Mouse (Mus musculus): Measurements from ENCODE around the gene Klf7. TPM values are rescaled to one million over a fixed set of nuclear protein-coding genes. Genes with fewer than 3 reads are reported as not detected.
A peak's percentile ranks its signal among the peaks of the same experiment; 100 is the strongest.

Gene Klf7
- polyA plus RNA-seq, 1 experiment from 2014 or later, result 117 TPM

DNA sequence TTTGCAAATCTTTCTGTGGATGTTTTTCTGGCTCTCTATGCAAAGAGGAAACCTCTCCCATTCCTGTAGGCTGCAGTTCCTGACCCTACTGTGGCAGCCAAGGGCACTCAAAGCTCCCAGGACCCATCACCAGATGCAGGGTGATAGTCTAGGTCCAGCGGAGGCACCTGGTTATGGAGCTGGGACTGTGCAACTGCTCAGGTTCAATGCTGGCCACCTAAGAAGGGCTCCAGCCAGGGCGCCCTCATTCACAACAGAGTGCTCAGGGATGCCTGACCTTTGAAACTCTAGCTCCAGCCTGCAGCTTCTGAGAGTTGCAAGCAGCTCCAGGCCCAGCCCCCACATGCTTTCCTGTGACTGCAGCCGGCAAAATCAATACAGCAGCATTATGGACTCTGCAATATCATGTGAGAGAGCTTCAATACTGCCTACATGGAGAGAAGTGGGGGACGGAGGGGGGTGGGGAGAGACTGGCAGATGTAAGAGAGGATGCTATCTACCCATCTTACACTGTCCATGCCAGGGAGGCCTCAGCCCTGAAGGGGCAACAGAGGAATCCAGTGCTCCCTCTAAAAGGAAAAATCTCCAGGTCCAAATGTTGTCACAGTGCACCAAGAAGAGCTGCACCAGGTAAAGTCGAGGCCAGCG, 24.3 kb downstream of the Klf7 start:
- no peak overlapping the region for H3K27ac ChIP-seq
- 68% methylated on average over 6 of the region's 6 CpGs for WGBS
- H3K36me3 ChIP-seq (replicated peaks), result no peaks in the 10 kb centered on the region
- peak; percentile 58; the same call in 1 of the 2 replicates for ATAC-seq (replicated peaks)
- H3K9me3 ChIP-seq, result no peaks in the 10 kb centered on the region
- no peak overlapping the region for H3K4me3 ChIP-seq
- no peaks in the 10 kb centered on the region for H3K27me3 ChIP-seq (replicated peaks)
- no peak overlapping the region for H3K4me2 ChIP-seq
- H3K9ac ChIP-seq, result no peak overlapping the region
- H3K4me1 ChIP-seq, result peaks cover 25% of the 10 kb centered on the region

DNA sequence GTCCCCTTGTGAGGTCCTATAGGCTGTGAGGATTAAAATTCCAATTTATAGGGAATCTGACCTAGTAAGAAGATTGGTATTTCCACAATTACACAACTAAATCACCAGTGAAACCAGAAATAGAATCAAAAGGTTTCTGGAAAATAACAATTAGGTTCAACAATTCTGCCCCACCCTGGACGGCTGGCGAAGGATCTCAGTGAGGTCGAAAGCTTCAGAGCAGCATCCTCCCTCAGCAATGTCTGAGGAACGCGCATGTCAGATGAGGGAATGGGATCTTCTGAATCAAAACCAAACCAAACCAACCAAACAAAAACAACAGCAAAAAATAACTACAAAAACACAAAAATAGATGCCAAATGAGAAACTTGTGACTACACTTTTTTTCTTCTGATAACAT, 29.1 kb downstream of the Klf7 start:
- H3K9ac ChIP-seq, result no peak overlapping the region
- H3K4me3 ChIP-seq, result no peak overlapping the region
- no peak overlapping the region for H3K27ac ChIP-seq
- no peaks in the 10 kb centered on the region for H3K36me3 ChIP-seq (replicated peaks)
- 89% methylated on average over 5 of the region's 5 CpGs for WGBS
- no peaks in the 10 kb centered on the region for H3K9me3 ChIP-seq
- H3K4me2 ChIP-seq, result no peak overlapping the region
- no peaks in the 10 kb centered on the region for H3K27me3 ChIP-seq (replicated peaks)
- ATAC-seq (replicated peaks), result no peak
- peaks cover 45% of the 10 kb centered on the region for H3K4me1 ChIP-seq

DNA sequence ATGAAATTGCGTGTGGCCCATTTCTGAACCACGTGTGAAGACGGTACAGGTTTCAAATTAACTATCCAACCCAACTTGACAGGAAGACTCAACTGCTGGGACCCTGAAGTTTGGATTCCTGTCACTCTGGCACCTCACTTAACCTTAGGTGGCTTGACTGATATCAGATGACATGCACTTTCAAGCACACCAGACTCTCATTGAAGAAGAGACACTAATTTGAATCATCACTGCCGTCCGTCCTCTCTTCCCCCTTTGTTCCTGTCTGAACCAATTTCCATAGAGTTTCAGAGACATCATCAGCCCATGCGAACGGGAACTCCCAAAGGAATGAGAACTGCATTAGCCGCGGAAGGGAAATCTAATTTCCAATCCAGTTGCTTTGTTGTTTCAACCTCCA, 30.5 kb downstream of the Klf7 start:
- Histone ChIP-seq H3K4me3 (no peak overlapping the region), H3K27ac (no peak overlapping the region), H3K9ac (no peak overlapping the region), H3K4me1 (peaks cover 51% of the 10 kb centered on the region), H3K27me3 (replicated peaks) (no peaks in the 10 kb centered on the region), H3K9me3 (no peaks in the 10 kb centered on the region), H3K4me2 (no peak overlapping the region), H3K36me3 (replicated peaks) (no peaks in the 10 kb centered on the region)
- 49% methylated on average over 9 of the region's 9 CpGs for WGBS
- ATAC-seq (replicated peaks), result no peak

DNA sequence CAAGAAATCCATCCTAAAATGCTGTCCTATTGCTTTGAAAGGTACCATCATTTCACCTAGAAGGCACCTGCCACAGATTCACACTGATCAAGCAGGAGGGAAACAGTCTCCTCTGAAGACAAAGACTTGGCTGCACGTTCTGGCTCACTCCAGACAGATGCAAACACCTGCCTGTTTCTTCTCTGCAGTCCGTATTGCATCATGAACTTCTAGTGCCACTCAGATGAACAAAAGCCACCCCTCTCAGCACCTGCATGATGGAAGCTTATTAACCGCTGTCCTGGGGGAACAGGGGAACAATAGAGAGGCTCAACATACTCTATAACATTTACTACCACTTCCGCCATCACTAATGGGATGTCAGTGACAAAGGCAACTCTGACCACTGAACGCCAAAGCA, 31.5 kb downstream of the Klf7 start:
- no peaks in the 10 kb centered on the region for H3K9me3 ChIP-seq
- H3K27me3 ChIP-seq (replicated peaks), result no peaks in the 10 kb centered on the region
- no peak overlapping the region for H3K4me2 ChIP-seq
- no peak overlapping the region for H3K9ac ChIP-seq
- no peak overlapping the region for H3K4me3 ChIP-seq
- no peaks in the 10 kb centered on the region for H3K36me3 ChIP-seq (replicated peaks)
- 69% methylated on average over 5 of the region's 5 CpGs for WGBS
- no peak for ATAC-seq (replicated peaks)
- H3K4me1 ChIP-seq, result peaks cover 60% of the 10 kb centered on the region
- H3K27ac ChIP-seq, result no peak overlapping the region

DNA sequence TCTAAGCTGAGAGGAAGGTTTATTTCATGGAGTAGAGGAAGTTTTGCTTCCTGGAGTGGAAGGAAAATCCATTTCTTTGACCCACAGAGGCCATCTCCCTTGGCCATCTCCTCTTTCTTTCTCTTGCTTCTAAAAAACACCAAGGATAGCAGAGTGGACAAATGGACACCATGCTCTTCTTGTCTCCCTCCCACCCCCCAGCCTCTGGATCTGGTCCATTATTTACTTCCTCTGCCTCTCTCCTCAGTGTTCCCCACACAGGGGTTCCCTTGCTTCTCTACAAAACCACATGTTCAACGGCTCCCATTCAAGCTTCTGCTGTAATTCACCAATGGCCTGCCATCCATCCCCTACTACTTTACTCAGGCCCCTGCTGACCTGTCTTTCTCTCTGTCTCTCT, 32.4 kb downstream of the Klf7 start:
- no peak overlapping the region for H3K4me2 ChIP-seq
- 83% methylated on average over 1 of the region's 1 CpGs for WGBS

DNA sequence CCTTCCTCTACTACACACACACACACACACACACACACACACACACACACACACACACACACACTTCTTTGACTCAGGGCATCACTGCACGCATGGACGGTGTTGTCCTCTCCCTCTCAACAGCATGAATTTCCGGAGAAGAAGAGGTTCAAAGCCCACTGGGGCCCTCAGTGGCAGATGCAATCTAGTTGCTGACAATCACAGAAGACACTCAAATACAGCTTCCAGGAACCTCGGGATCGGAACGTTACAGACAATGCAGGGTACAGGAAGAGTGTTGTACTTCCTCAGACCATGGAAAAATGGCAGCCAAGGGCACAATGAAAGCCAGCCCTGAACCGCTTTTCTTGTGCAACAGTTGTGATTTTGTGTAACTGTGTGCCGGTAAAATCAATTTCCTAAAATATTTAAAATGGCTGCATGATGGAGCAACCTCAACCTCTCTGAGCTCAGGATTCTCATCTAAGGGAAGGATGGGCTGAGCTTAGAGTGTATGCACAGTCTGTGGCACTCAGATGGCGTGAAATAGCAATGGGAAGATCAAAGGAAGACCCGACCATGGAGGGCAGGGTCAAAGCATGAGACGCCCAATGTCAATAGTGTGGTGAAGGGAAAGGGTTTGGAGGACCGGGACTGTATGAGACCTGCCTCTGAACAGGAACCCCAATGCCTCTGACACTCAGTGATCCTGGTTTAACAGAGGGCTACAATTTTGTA, 33.3 kb downstream of the Klf7 start:
- peak overlapping the region; percentile 21; the same call in 1 of the 2 replicates for H3K27ac ChIP-seq
- ATAC-seq (replicated peaks), result no peak
- no peaks in the 10 kb centered on the region for H3K27me3 ChIP-seq (replicated peaks)
- WGBS, result 67% methylated on average over 12 of the region's 12 CpGs
- no peaks in the 10 kb centered on the region for H3K9me3 ChIP-seq
- peaks cover 72% of the 10 kb centered on the region for H3K4me1 ChIP-seq
- H3K4me3 ChIP-seq, result no peak overlapping the region
- H3K36me3 ChIP-seq (replicated peaks), result no peaks in the 10 kb centered on the region
- no peak overlapping the region for H3K4me2 ChIP-seq
- no peak overlapping the region for H3K9ac ChIP-seq

More for the DNA sequence above, 32.4 kb downstream of the Klf7 start:
- Histone ChIP-seq H3K4me3 (no peak overlapping the region), H3K9ac (no peak overlapping the region), H3K36me3 (replicated peaks) (no peaks in the 10 kb centered on the region), H3K4me1 (peaks cover 66% of the 10 kb centered on the region), H3K9me3 (no peaks in the 10 kb centered on the region), H3K27me3 (replicated peaks) (no peaks in the 10 kb centered on the region), H3K27ac (no peak overlapping the region)
- no peak for ATAC-seq (replicated peaks)

DNA sequence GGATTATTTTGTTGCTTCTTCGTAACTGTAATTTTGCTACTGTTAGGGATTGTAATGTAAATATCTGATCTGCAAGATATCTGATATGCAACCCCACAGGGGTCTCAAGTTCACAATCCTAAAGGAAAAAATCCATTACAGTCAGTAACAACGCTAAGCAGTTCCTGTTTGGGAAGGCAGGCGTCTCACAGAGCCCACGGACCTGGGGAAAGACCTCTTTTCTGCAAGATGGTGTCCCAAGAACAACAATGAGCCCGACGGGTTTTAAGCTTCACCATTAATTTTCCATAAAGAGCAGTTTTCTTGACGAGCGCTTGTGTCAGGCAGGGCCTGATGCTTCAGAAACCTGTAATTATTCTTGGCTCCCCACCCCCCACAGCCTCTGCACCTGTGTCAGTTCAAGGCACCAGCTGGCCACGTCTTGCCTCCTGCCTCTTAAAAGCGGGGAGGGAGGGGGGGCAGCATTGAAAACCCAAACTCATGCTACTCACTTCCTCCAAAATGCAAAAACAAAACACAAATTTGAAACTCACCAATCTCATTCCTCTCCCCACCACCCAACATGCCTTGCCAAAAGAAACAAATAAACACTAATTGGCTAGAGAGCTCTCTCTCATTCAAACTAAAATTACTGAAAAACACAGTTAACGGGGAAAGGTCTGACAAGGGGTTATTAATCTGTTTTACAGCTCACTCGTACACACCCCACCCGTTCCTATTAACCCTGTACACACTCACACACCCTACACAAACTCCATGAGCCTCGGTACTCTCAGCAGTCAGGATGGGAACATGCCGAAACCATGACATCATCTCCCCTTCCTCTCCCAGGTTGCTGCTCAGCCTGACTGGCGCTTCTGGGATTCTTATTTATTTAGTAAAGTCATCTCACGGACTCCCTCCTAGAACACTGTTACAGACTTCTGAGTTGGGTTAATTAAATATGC, 34.2 kb downstream of the Klf7 start:
- Histone ChIP-seq H3K27ac (no peak overlapping the region; the same call in 1 of the 2 replicates), H3K4me1 (peaks cover 75% of the 10 kb centered on the region), H3K4me3 (no peak overlapping the region), H3K27me3 (replicated peaks) (no peaks in the 10 kb centered on the region), H3K9ac (no peak overlapping the region), H3K4me2 (no peak overlapping the region), H3K9me3 (no peaks in the 10 kb centered on the region), H3K36me3 (replicated peaks) (no peaks in the 10 kb centered on the region)
- 27% methylated on average over 17 of the region's 17 CpGs for WGBS
- peak; percentile 57 for ATAC-seq (replicated peaks)

DNA sequence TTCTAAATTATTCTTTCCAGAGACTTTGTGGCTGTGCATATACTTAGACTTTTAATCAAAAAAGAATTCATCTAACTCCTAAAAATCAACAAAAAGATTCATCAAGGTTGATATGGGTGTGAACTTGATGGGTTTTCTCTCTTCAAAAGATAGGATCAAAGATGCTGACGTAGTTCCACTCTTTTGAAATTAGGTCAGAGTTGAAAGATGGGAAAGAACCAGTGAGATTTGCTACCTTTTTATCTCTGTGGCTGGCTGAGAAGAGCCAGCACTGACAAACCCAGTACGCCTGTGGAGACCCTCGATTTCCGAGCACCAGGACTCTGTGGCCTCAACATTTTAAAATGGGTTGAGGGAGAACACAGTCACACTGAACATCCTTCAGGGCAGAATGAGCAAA, 36.2 kb downstream of the Klf7 start:
- Histone ChIP-seq H3K4me3 (no peak overlapping the region), H3K36me3 (replicated peaks) (no peaks in the 10 kb centered on the region), H3K4me1 (peaks cover 65% of the 10 kb centered on the region), H3K4me2 (no peak overlapping the region), H3K9me3 (no peaks in the 10 kb centered on the region), H3K27me3 (replicated peaks) (no peaks in the 10 kb centered on the region), H3K9ac (no peak overlapping the region), H3K27ac (0 out of 2 replicates have a peak overlapping the region, but pooled peaks have one; percentile 34)
- no peak for ATAC-seq (replicated peaks)
- WGBS, result 83% methylated on average over 4 of the region's 4 CpGs

DNA sequence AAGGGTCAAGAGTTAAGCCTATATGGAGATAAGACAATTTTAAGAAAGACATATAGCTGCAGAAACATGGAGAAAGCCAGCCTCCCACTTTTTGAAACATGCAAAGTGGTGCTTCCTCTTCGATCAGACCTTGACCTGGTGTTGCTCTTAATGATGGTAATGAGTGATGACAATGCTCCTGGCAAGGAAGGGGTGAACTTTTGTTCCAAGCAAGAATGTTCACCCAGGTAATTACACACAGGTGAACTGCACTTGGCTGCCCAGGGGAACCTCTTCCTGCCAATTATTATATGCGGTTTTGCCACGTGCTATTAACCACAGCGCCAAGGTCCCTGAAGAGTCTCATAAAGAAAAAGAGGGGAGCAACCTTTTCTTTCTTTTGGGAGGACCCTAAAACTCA, 36.7 kb downstream of the Klf7 start:
- no peaks in the 10 kb centered on the region for H3K9me3 ChIP-seq
- ATAC-seq (replicated peaks), result no peak
- H3K27ac ChIP-seq, result no peak overlapping the region
- no peak overlapping the region for H3K9ac ChIP-seq
- H3K4me1 ChIP-seq, result peaks cover 65% of the 10 kb centered on the region
- no peaks in the 10 kb centered on the region for H3K36me3 ChIP-seq (replicated peaks)
- no peak overlapping the region for H3K4me3 ChIP-seq
- H3K4me2 ChIP-seq, result no peak overlapping the region
- H3K27me3 ChIP-seq (replicated peaks), result no peaks in the 10 kb centered on the region
- WGBS, result 73% methylated on average over 4 of the region's 4 CpGs

DNA sequence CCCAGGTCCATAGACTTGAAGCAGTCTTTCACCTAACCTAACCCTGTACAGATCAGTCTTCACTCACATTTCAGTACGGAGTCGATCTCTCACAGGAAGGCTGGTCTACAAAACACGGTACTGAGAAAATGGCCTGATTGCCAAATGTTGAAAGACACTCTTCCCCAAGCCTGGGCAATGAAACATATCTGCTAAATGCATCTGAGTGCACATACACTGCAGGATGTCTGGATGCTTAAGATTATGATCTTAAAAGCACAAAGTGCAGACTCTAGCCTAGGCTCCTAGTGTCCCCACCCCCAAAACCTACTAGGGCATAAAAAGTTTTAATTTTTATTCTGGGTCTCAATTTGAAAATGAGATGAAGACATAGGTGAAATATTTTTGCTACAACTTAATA, 37.4 kb downstream of the Klf7 start:
- Histone ChIP-seq H3K4me3 (no peak overlapping the region), H3K4me1 (peaks cover 67% of the 10 kb centered on the region), H3K27me3 (replicated peaks) (no peaks in the 10 kb centered on the region), H3K9ac (no peak overlapping the region), H3K27ac (no peak overlapping the region), H3K36me3 (replicated peaks) (no peaks in the 10 kb centered on the region), H3K9me3 (no peaks in the 10 kb centered on the region), H3K4me2 (no peak overlapping the region)
- no peak for ATAC-seq (replicated peaks)
- 93% methylated on average over 3 of the region's 3 CpGs for WGBS

DNA sequence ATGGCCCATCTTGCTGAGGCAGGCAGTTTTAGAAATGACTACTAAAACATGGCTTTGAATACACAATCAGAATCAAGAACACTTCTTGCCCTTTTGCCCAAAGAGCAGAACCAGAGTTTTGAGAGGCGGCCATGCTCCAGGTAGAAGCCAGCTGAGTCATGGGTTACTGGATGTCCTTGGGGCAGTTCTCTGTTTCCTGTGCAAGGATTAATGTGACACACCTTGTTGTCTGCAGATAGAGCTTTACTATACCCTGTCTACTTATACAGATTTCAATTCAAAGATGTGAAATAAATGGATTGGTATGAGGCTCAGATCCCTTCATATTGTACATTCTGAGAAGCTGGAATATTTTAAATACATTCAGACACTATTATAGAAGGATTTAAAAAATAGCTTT, 40.3 kb downstream of the Klf7 start:
- Histone ChIP-seq H3K9ac (no peak overlapping the region), H3K27me3 (replicated peaks) (no peaks in the 10 kb centered on the region), H3K9me3 (no peaks in the 10 kb centered on the region), H3K36me3 (replicated peaks) (0 out of 2 replicates have a peak, but pooled peaks cover 11% of the 10 kb centered on the region), H3K4me1 (peaks cover 71% of the 10 kb centered on the region), H3K4me2 (no peak overlapping the region), H3K27ac (no peak overlapping the region), H3K4me3 (no peak overlapping the region)
- 90% methylated on average over 1 of the region's 1 CpGs for WGBS
- no peak for ATAC-seq (replicated peaks)

DNA sequence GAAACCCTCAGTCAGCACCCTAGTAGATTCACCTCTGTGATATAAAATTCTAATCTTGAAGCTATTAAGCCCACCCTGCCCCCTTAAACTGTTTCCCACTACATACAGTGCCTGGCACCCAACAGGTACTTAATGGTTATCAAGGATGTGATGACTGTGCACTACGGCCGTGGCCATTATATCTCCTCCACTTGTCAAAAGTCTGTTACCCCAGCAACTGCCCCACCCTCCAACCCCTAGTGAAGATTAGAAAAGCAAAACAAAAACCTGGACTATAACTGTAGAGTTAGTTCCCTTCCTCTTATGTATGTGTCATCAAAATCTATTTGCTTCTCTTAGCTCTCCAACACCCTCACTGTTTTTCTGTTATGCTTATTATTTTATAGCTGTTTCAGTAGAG, 40.9 kb downstream of the Klf7 start:
- ATAC-seq (replicated peaks), result no peak
- Histone ChIP-seq H3K4me2 (no peak overlapping the region), H3K27me3 (replicated peaks) (no peaks in the 10 kb centered on the region), H3K27ac (no peak overlapping the region), H3K9ac (no peak overlapping the region), H3K4me3 (no peak overlapping the region), H3K4me1 (peaks cover 65% of the 10 kb centered on the region), H3K36me3 (replicated peaks) (0 out of 2 replicates have a peak, but pooled peaks cover 11% of the 10 kb centered on the region), H3K9me3 (no peaks in the 10 kb centered on the region)
- 71% methylated on average over 2 of the region's 2 CpGs for WGBS

All from midbrain, embryonic 15.5 days (tissue).